Mouse (Mus musculus): ENCODE results near the gene BC051665. TPM values are rescaled to one million over a fixed set of nuclear protein-coding genes. Genes with fewer than 3 reads are reported as not detected.

BC051665 gene
- polyA plus RNA-seq, 1 experiment from 2014 or later = not detected

DNA sequence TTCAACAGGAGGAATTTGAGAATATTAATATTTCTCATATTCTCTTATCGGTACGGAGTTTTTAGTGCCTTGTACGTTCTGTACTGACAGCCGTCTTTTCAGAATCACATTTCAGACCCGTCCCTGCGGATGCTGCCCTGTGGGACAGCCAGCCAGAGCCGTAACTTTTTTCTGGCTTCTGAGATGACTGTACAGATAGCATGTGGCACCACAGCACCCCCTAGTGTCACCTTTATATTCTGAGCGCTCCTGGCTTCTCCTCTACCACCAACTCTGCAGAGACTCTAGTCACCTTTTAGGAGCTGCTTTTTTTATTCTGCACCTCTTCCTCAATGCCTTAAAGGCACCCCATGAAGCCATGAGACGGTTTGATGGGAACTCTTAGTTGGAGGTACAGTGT lies 47.7 kb downstream of the BC051665 start:
- peak; percentile 50; the same call in 1 of the 2 replicates for ATAC-seq (ENCODE audit: low FRiP score, low TSS enrichment)
- H3K27me3 ChIP-seq (ENCODE audit: control insufficient read depth, insufficient read depth, low read length) = no peaks in the 10 kb centered on the region
- H3K4me3 ChIP-seq (replicated peaks; ENCODE audit: low read depth, low read length) = no peak overlapping the region
- no peak overlapping the region for H3K27ac ChIP-seq (replicated peaks; ENCODE audit: low read depth, low read length)
- no peaks in the 10 kb centered on the region for H3K9me3 ChIP-seq (ENCODE audit: control insufficient read depth, low read length)
- DNase-seq = peak; percentile 89
- H3K36me3 ChIP-seq (ENCODE audit: control insufficient read depth, insufficient read depth, low read length) = peaks cover 58% of the 10 kb centered on the region
- no peaks in the 10 kb centered on the region for H3K4me1 ChIP-seq (ENCODE audit: control insufficient read depth, insufficient read depth, low read length)
- no peak overlapping the region for H3K9ac ChIP-seq (replicated peaks; ENCODE audit: low read length)
- WGBS = 12% methylated on average over 9 of the region's 9 CpGs
- peak overlapping the region; percentile 18; the same call in 1 of the 2 replicates for H3K4me2 ChIP-seq (ENCODE audit: low read length)

DNA sequence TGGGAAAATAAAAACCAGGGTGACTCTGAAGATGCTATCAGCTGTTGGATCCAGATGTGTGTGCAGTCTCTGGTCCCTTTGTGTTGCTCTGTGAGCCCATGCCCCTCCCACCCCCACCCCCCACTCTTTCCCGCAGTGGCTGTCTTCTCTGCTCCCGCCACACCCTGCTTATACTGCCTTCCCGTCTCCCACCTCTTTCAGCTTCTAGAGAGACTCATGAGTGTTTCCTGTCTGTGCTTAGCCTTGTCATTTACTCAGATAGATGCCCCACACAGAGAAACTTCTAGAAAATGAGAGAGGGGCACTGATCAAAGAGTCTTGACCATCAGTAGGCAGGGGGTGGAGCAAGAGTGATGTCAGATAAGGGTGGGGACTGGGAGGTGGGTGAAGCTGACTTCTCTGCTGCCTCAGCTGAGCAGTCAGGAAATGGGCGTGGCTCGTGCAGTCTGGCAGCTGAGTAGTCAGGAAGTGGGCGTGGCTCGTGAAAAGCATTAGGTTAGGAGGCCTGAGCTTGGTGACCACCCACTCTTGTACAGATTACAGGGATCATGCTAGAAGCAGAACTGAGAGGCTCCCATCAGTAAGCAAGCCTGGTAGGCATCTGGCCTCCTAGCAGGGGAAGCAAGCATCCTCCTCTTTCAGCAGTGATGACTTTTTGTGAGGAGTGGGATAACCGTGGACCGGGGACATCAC lies 48.4 kb downstream of the BC051665 start:
- Histone ChIP-seq H3K4me3 (replicated peaks; ENCODE audit: low read depth, low read length) (no peak overlapping the region), H3K27ac (replicated peaks; ENCODE audit: low read depth, low read length) (no peak overlapping the region), H3K9ac (replicated peaks; ENCODE audit: low read length) (no peak overlapping the region), H3K9me3 (ENCODE audit: control insufficient read depth, low read length) (no peaks in the 10 kb centered on the region), H3K36me3 (ENCODE audit: control insufficient read depth, insufficient read depth, low read length) (peaks cover 65% of the 10 kb centered on the region), H3K4me1 (ENCODE audit: control insufficient read depth, insufficient read depth, low read length) (no peaks in the 10 kb centered on the region), H3K27me3 (ENCODE audit: control insufficient read depth, insufficient read depth, low read length) (no peaks in the 10 kb centered on the region), H3K4me2 (ENCODE audit: low read length) (peak overlapping the region; percentile 18)
- DNase-seq (peak; percentile 62), ATAC-seq (ENCODE audit: low FRiP score, low TSS enrichment) (peak; percentile 55; the same call in 1 of the 2 replicates)
- WGBS = 18% methylated on average over 9 of the region's 9 CpGs

DNA sequence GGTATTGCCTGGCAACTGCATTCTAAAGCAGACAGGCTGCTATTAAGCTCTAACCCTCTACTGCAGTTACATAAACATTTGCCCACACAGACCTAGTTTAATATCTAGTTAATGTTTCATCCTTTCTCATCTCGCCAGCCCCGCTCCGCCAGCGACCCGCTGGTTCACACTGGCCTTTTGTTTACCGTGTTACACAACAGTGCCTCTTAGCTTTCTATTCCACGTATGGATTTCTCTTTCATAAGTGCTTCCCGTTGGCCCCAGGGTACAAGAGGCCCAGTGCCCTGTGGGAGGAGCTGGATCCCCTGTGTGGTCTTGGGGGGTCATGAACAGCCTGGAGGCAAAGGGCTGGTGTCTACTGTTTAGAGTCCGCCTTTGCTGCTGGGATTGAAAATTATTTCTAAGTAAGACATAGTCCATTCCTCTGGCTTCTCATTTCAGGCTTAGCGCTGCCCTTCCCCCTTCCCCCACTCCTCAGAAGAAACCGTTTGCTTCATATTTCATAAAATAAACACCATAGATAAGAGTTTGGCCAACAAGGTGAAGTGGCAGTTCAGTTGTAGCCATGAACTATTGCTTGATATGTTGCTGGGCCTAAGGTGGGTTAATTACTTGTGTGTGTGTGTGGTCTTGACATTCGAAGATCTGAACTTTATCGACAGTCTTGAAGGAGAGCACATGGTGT lies 49.6 kb downstream of the BC051665 start:
- H3K4me3 ChIP-seq (replicated peaks; ENCODE audit: low read depth, low read length) = no peak overlapping the region
- no peaks in the 10 kb centered on the region for H3K9me3 ChIP-seq (ENCODE audit: control insufficient read depth, low read length)
- DNase-seq = no peak
- no peak overlapping the region for H3K9ac ChIP-seq (replicated peaks; ENCODE audit: low read length)
- no peak overlapping the region for H3K4me2 ChIP-seq (ENCODE audit: low read length)
- 66% methylated on average over 13 of the region's 13 CpGs for WGBS
- H3K27ac ChIP-seq (replicated peaks; ENCODE audit: low read depth, low read length) = 0 out of 2 replicates have a peak overlapping the region, but pooled peaks have one; percentile 32
- no peaks in the 10 kb centered on the region for H3K4me1 ChIP-seq (ENCODE audit: control insufficient read depth, insufficient read depth, low read length)
- H3K27me3 ChIP-seq (ENCODE audit: control insufficient read depth, insufficient read depth, low read length) = no peaks in the 10 kb centered on the region
- ATAC-seq (ENCODE audit: low FRiP score, low TSS enrichment) = no peak
- peaks cover 64% of the 10 kb centered on the region for H3K36me3 ChIP-seq (ENCODE audit: control insufficient read depth, insufficient read depth, low read length)

DNA sequence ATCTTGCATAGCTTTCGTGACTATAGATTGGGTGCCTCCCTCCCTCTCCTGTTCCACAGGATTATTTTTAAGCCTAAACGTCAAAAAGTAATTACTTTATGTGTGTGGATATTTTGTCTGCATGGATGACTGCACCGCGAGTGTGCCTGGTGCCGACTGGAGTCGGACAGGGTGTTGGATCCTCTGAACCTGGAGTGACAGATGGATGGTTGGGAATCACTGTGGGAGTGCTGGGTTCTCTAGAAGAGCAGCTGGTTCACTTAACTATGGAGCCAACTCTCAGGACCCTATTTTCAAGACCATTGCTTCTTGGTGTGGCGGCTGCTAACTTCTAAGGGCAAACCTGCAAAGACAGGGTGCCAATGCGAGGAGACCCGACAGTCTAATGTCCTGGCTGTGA lies 50.9 kb downstream of the BC051665 start:
- ATAC-seq (ENCODE audit: low FRiP score, low TSS enrichment) = no peak
- Histone ChIP-seq H3K27ac (replicated peaks; ENCODE audit: low read depth, low read length) (no peak overlapping the region), H3K9ac (replicated peaks; ENCODE audit: low read length) (no peak overlapping the region), H3K4me1 (ENCODE audit: control insufficient read depth, insufficient read depth, low read length) (no peaks in the 10 kb centered on the region), H3K9me3 (ENCODE audit: control insufficient read depth, low read length) (no peaks in the 10 kb centered on the region), H3K27me3 (ENCODE audit: control insufficient read depth, insufficient read depth, low read length) (no peaks in the 10 kb centered on the region), H3K4me2 (ENCODE audit: low read length) (no peak overlapping the region), H3K36me3 (ENCODE audit: control insufficient read depth, insufficient read depth, low read length) (peaks cover 66% of the 10 kb centered on the region), H3K4me3 (replicated peaks; ENCODE audit: low read depth, low read length) (no peak overlapping the region)
- DNase-seq = no peak
- 87% methylated on average over 9 of the region's 9 CpGs for WGBS

Other genes with a start within 250 kb of the BC051665 start
- 41.7 and 42.4 TPM in 2 replicates for gene Dapk1, start 184.4 kb downstream of the BC051665 start, polyA plus RNA-seq (2014; fragmentation: Nextera tagmentation; extraction: Ambion mirVana)
- not detected in 2 replicates for gene Ctsll3, start 16.5 kb upstream of the BC051665 start, polyA plus RNA-seq (2014; fragmentation: Nextera tagmentation; extraction: Ambion mirVana)
- not detected in 2 replicates for gene 4930486L24Rik, start 78.1 kb upstream of the BC051665 start, polyA plus RNA-seq (2014; fragmentation: Nextera tagmentation; extraction: Ambion mirVana)
- not detected in 2 replicates for gene Gm49392, start 110.5 kb upstream of the BC051665 start, polyA plus RNA-seq (2014; fragmentation: Nextera tagmentation; extraction: Ambion mirVana)
- gene Ctla2b, start 111.1 kb upstream of the BC051665 start, polyA plus RNA-seq (2014; fragmentation: Nextera tagmentation; extraction: Ambion mirVana) = 1.2 and 2.4 TPM in 2 replicates
- not detected in 2 replicates for gene Tpbpb, start 118.5 kb upstream of the BC051665 start, polyA plus RNA-seq (2014; fragmentation: Nextera tagmentation; extraction: Ambion mirVana)
- not detected in 2 replicates for gene Gm49393, start 149.2 kb upstream of the BC051665 start, polyA plus RNA-seq (2014; fragmentation: Nextera tagmentation; extraction: Ambion mirVana)
- gene Gm49391, start 150.2 kb upstream of the BC051665 start, polyA plus RNA-seq (2014; fragmentation: Nextera tagmentation; extraction: Ambion mirVana) = 0.26 and 0.76 TPM in 2 replicates
- gene Ctla2a, start 150.3 kb upstream of the BC051665 start, polyA plus RNA-seq (2014; fragmentation: Nextera tagmentation; extraction: Ambion mirVana) = 11.1 and 15.6 TPM in 2 replicates
- not detected in 2 replicates for gene Tpbpa, start 155.6 kb upstream of the BC051665 start, polyA plus RNA-seq (2014; fragmentation: Nextera tagmentation; extraction: Ambion mirVana)
- gene Ctsj, start 219.6 kb upstream of the BC051665 start, polyA plus RNA-seq (2014; fragmentation: Nextera tagmentation; extraction: Ambion mirVana) = not detected in 2 replicates

Measured in midbrain, embryonic 14.5 days (tissue).